Mouse (Mus musculus) ES-Bruce4 (cell line): ENCODE results near the gene Sox30. TPM values are rescaled to one million over a fixed set of nuclear protein-coding genes. Genes with fewer than 3 reads are reported as not detected.

Experiments
- H3K27ac ChIP-seq: 2 replicates; pipeline ENCODE4 v1.5.1; 2012; ENCODE audit warnings: low read length, inconsistent platforms; ENCODE audit not compliant: insufficient read depth
- H3K27me3 ChIP-seq: 2 replicates; pipeline ENCODE4 v1.6.1; 2012; ENCODE audit warnings: mild to moderate bottlenecking, low read length, inconsistent platforms; ENCODE audit not compliant: control insufficient read depth, poor library complexity, insufficient read depth, severe bottlenecking
- H3K36me3 ChIP-seq: 2 replicates; pipeline ENCODE4 v1.6.1; 2012; ENCODE audit warnings: inconsistent platforms, mild to moderate bottlenecking, low read length, moderate library complexity; ENCODE audit not compliant: control insufficient read depth, poor library complexity, insufficient read depth, severe bottlenecking
- H3K4me1 ChIP-seq: one replicate; pipeline ENCODE4 v1.8.1; 2011; ENCODE audit warnings: low read length; ENCODE audit not compliant: control insufficient read depth, insufficient read depth
- H3K4me3 ChIP-seq: 2 replicates; pipeline ENCODE4 v1.5.1; 2011; ENCODE audit warnings: low read depth, mild to moderate bottlenecking, low read length
- H3K9ac ChIP-seq: 2 replicates; pipeline ENCODE4 v1.6.1; 2012; ENCODE audit warnings: low read depth, mild to moderate bottlenecking, inconsistent platforms; ENCODE audit not compliant: poor library complexity, severe bottlenecking
- H3K9me3 ChIP-seq: replicated peaks from 2 replicates; pipeline ENCODE4 v1.6.1; 2012; ENCODE audit warnings: mild to moderate bottlenecking, low read length, inconsistent platforms; ENCODE audit not compliant: control insufficient read depth, poor library complexity, insufficient read depth, severe bottlenecking
- CTCF ChIP-seq: IDR thresholded peaks from one replicate; pipeline ENCODE4 v1.8.1; 2011; ENCODE audit warnings: low read depth, low read length
- EP300 ChIP-seq: IDR thresholded peaks from 2 replicates; pipeline ENCODE4 v1.6.1; 2011; ENCODE audit warnings: low read depth, low read length; ENCODE audit not compliant: insufficient read depth
- POLR2A ChIP-seq: IDR thresholded peaks from one replicate; pipeline ENCODE4 v1.8.1; 2011; ENCODE audit warnings: low read length; ENCODE audit not compliant: insufficient read depth
- polyA plus RNA-seq: library from polyadenylated mRNA; stranded (reverse); fragments of >200 nt; gene quantifications from 2 replicates; pipeline ENCODE4 v1.2.4, GENCODE M21; 2011; ENCODE audit warnings: low read depth; ENCODE audit not compliant: missing spikeins, insufficient read depth, insufficient read length

Gene Sox30
- polyA plus RNA-seq, 1 experiment: 0.87 TPM

DNA sequence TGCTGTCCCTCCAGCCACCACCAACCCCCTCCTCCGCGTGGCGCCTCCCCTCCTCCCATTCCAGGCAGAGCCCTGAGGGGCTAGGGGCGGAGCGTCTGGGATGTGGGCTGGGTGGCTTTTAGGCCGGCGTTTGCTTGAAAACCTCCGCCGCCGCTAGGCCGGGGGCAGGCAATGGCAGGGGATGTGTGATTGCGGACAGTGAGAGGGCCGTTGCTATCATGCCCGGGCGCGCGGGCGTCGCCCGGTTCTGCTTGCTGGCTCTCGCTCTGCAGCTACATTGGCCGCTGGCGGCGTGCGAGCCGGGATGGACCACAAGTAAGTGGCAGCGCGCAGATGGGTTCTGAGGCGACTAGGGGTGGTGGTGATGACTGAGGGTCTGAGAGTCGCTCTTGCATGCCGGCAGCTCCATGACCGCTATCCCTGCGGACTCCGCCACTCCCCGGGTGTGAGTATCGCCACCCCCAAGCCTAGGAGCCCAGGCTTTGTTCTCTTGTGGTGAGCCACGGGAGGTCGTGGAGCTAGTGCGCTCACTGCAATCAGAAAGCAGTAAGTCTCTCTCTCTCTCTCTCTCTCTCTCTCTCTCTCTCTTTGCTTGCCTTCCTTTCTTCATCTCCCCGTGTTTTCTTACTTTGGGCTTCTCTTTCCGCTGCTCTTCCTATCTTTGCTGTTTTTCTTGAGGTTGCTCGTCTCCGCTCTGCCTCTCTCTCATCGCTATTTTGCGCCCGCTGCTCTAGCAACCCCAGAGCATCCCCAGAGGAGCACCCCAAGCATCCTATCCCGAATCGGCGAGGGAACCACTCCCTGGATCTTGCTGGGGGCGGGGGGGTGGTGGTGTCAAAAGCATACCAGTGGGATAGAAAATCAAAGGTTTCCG lies 76.0 kb downstream of the Sox30 start, which contains the start of gene Adam19:
TSS of gene Adam19 (plus strand) at position 97 of the 874 bp plus-strand sequence.
- Histone ChIP-seq H3K36me3 (peaks cover 4% of the 10 kb centered on the region), H3K4me1 (peaks cover 10% of the 10 kb centered on the region), H3K27me3 (no peaks in the 10 kb centered on the region), H3K27ac (peak within 1 kb of the TSS; percentile 62), H3K4me3 (peak within 1 kb of the TSS; percentile 82), H3K9me3 (no peaks in the 10 kb centered on the region), H3K9ac (peak within 1 kb of the TSS; percentile 41)
- TF ChIP-seq CTCF (no peak), EP300 (peak; percentile 91), POLR2A (peak; percentile 90)

DNA sequence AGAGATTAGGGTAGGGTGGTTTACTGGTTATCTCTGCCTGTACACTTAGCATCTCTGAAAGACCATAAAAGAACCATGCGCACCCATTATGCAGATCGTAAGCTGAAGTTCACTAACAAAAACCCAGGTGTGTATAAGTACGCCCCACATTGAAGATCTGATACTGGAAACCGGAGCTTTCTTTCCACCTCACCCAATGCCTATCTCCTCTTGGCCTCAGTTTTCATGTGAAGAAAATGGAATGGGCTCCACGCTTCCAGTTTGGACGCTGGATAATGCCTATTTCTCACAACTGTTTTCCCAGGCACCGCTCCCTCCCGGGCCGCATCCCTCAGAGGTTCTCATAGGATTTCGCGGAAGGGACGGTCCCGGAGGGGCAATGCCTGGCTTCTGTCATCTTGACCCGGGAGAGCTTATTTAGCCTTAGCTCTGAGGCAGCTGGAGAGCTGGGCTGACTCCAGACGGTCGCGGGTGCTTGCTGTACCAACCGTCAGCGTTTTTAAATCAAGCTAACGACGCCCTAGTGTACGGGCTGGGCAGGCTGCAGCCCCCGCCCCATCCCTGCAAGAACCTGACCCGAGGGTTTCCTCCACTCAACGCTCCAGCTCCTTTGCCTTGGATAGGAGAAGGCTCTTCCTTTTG lies 76.8 kb downstream of the Sox30 start:
- Histone ChIP-seq H3K27me3 (no peaks in the 10 kb centered on the region), H3K4me3 (peak overlapping the region; percentile 82), H3K9me3 (no peaks in the 10 kb centered on the region), H3K27ac (peak overlapping the region; percentile 57; the same call in 1 of the 2 replicates), H3K4me1 (peaks cover 10% of the 10 kb centered on the region), H3K9ac (peak overlapping the region; percentile 41), H3K36me3 (peaks cover 11% of the 10 kb centered on the region)
- TF ChIP-seq POLR2A (no peak), CTCF (no peak), EP300 (no peak)

DNA sequence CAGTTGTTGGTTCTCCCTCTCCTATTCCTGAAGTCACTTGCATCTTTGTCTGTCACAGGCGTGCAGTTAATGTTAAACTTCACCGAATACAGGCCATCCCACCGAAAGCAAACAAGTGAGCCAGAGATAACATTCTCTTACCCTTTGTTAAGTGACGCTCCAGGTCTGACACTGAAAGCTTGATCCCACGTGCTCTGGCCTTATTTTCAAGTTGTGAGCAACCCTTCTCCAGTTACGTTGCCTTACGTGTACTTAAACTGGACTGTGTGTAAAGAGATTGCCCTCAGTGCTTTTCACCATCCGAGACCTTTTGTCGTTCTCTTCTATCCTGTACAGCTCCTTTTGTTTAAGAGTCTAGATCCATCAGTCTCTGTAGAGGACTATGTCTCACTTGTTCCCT lies 77.9 kb downstream of the Sox30 start:
- Histone ChIP-seq H3K36me3 (peaks cover 15% of the 10 kb centered on the region), H3K4me1 (peaks cover 11% of the 10 kb centered on the region), H3K27me3 (no peaks in the 10 kb centered on the region), H3K9ac (no peak overlapping the region), H3K4me3 (no peak overlapping the region), H3K9me3 (no peaks in the 10 kb centered on the region), H3K27ac (peak overlapping the region; percentile 55; the same call in 1 of the 2 replicates)
- TF ChIP-seq POLR2A: no peak
- TF ChIP-seq EP300: no peak
- TF ChIP-seq CTCF: no peak

DNA sequence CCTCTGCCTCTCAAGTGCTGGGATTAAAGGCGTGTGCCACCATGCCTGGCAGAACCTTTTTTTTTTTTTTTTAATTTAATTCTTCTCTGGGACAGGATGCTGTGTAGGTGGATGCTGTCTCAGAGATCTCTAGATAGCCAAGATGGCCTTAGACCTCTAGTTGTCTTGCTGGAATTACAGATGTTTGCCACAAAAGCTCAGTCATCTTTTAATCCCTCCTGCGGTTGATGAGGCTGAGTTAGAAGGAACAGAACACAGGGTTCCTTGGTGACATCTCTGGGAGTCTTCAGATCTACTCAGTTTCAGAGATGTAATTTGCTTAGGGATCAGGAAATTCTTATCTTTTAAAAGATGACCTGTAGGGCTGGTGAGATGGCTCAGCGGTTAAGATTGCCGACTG lies 78.8 kb downstream of the Sox30 start:
- peaks cover 15% of the 10 kb centered on the region for H3K36me3 ChIP-seq
- H3K27ac ChIP-seq: no peak overlapping the region
- no peak overlapping the region for H3K4me3 ChIP-seq
- H3K27me3 ChIP-seq: no peaks in the 10 kb centered on the region
- no peak overlapping the region for H3K9ac ChIP-seq
- TF ChIP-seq CTCF (no peak), POLR2A (no peak)
- H3K9me3 ChIP-seq: no peaks in the 10 kb centered on the region
- peaks cover 12% of the 10 kb centered on the region for H3K4me1 ChIP-seq

DNA sequence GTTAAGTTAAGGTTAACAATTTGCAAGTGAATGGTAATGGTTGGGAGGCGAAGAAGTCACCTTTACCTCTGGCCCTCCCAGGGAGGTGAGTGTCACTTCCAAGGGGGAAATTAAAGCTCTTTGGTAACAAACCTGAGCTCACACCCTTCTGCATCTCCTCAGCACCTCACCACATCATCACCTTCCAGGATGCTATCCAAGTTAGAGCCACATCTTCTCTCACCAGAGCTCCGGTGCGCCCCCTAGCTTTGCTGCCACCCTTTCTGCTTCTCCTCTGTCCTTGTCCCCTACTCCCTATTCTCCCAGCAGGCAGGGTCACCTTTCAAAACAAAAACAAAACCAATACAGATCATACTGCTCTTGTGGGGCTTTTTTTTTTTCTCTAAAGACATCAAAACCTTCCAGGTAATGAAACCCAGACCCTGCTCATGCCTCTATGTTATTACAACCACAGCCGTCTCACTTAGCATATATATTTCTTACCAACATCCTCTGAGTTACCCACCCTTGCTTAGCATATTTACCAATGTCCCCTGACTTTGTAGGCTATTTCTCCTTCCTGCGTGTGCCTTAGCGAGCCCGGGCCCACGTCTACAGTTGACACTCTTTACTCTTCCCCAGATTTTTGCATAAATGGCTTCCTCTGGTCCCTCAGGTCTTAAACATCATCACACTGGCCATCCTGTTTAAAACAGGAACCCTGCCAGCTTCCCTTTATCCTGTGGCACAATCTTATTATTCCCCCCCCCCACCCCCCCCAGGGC lies 80.0 kb downstream of the Sox30 start:
- Histone ChIP-seq H3K4me3 (no peak overlapping the region), H3K4me1 (peaks cover 8% of the 10 kb centered on the region), H3K27me3 (no peaks in the 10 kb centered on the region), H3K27ac (peak overlapping the region; percentile 10), H3K36me3 (peaks cover 15% of the 10 kb centered on the region), H3K9me3 (no peaks in the 10 kb centered on the region), H3K9ac (no peak overlapping the region)
- TF ChIP-seq POLR2A (no peak), CTCF (peak; percentile 60), EP300 (peak; percentile 74)
